Mouse (Mus musculus) testis, adult 2 months (tissue): ENCODE results near the gene Adgrl4.

Source experiments
- CTCF ChIP-seq: fragments of 200-500 bp; IDR thresholded peaks from 2 replicates; pipeline ENCODE4 v1.5.1; 2012; ENCODE audit warnings: low read depth, mild to moderate bottlenecking, inconsistent platforms, low read length, moderate library complexity; ENCODE audit not compliant: control insufficient read depth, insufficient read depth, insufficient replicate concordance
- POLR2A ChIP-seq: fragments of 200-500 bp; IDR thresholded peaks from 2 replicates; pipeline ENCODE4 v1.6.1; 2012; ENCODE audit warnings: low read depth, mild to moderate bottlenecking, inconsistent platforms, low read length, moderate library complexity; ENCODE audit not compliant: control insufficient read depth

DNA sequence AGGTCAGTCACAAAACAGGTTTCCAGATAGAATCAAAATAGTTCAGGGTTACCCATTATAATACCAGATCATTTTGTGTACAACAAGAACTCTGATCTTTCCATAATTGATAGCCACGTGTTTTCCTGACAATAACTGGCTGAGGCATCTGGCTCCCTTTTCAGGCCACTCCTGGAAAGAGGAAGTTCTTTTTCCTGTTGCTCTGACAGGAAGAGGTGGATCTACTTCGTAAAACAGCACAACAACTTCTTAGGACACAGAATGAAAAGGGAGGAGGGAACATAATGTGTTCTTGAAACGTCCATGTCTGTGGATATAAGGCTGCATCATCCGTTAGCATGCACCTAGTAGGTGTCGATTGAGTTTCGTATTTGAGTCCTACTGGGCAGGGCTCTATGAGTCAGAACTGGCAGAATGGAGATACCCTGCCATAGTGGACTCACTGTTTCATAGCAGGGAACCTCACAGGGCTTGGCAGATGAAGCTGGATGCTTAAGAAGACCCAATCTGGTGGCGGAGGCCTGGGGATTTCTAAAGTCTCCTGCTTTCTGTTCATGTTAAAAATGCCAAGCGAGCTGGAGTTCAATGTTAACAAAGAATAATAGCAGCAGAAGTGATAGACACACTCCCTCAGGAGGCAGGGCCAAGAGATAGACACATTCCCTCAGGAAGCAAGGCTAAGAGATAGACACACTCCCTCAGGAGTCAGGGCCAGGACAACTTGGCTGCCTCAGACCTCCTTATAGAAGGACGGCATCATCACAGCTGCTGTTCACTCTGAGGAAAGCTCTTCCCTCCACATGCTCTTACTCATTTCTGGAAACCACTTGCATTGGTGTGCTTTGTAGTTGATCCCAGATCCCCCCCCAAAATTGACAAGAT lies 13.1 kb upstream of the Adgrl4 start:
- TF ChIP-seq CTCF (no peak), POLR2A (no peak)
